Mouse (Mus musculus): Measurements from ENCODE around the gene Tnks2. TPM values are rescaled to one million over a fixed set of nuclear protein-coding genes. Genes with fewer than 3 reads are reported as not detected.
"Not testable (repeated sequence)": the region's sequence is repeated elsewhere in the genome, so short reads cannot be mapped to it uniquely, and the experiment has no call there.

The Tnks2 gene
- polyA plus RNA-seq, 1 experiment: 60.7 TPM

DNA sequence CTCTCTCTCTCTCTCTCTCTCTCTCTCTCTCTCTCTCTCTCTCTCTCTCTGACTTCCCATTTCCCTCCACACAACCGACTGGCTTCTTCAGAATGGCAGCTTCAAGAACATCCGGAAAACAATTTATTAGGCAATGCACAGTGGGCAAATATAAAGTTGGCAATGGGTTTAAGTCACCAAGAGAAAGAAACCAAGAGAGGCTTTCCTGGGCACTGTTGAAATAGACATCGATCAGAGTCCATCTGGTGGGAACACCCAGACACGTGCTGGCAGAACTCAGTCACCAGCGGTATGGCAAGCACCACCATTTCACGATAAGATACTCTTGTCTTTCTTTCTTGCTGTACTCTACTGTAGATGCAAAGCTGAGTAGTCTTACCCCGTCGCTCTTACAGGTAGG, 30.6 kb upstream of the Tnks2 start:
- Histone ChIP-seq H3K27ac (ENCODE audit: insufficient read depth, low read length) (no peak overlapping the region), H3K4me1 (ENCODE audit: control insufficient read depth, insufficient read depth, low read length) (no peaks in the 10 kb centered on the region), H3K4me3 (ENCODE audit: insufficient read depth, low read length) (no peak overlapping the region)
- TF ChIP-seq CTCF (IDR thresholded peaks at IDR 0.05; ENCODE audit: extremely low read depth, insufficient read depth, low read length) (no peak), POLR2A (IDR thresholded peaks at IDR 0.05; ENCODE audit: extremely low read depth, insufficient read depth, low read length) (no peak)

DNA sequence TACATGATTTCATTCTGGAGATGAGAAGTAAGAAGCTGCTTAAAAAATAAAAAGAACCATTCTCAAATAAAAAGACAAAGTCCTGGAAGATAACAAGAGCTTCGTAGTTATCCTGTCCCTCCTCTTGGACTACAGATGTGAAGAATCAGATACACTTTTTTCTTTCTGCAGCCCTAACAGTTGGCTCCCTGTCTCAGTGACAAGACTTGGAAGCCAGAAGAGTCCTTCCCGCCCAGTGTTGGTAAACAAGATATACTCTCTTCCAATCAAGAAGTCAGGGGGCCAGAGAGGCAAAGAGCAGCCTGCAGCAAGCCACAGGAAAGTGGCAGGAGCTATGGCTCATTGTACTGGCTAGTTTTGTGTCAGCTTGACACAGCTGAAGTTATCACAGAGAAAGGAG, 27.2 kb upstream of the Tnks2 start:
- TF ChIP-seq POLR2A (IDR thresholded peaks at IDR 0.05; ENCODE audit: extremely low read depth, insufficient read depth, low read length) (no peak), CTCF (IDR thresholded peaks at IDR 0.05; ENCODE audit: extremely low read depth, insufficient read depth, low read length) (no peak)
- H3K4me1 ChIP-seq (ENCODE audit: control insufficient read depth, insufficient read depth, low read length): peaks cover 2% of the 10 kb centered on the region; the same call in 1 of the 2 replicates
- H3K27ac ChIP-seq (ENCODE audit: insufficient read depth, low read length): no peak overlapping the region
- no peak overlapping the region for H3K4me3 ChIP-seq (ENCODE audit: insufficient read depth, low read length)

DNA sequence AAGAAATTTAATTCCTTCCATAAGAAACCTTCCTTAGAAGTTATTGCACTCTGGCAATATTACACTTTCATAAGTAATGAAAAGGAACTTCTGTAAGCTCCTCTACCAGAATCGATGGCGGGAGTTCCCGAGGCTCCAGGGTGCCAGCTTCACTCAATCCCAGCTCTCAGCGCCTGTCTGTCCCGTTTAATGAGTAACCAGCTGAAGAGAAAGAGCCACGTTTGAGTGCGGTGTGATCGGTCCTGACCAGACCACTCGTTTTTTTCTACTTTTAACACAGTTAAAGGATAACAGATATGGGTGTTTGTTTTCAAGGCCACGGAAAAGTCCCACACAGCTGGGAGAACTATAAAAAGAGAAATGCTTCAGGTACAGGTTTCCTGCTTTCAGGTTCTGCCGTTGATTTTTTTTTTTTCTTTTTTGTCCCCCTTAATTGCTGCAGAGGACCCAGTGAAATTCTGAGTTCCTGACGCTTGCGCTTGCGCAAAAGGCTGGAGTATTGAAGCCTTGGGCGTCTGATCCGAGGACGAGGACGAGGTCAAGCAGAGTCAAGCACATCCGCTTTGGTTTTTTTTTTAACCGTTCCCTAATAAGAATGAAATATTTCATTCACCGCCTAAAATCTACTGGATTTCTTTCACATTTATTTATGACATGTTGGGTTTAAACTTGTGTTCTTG, 25.5 kb upstream of the Tnks2 start:
- Histone ChIP-seq H3K4me3 (ENCODE audit: insufficient read depth, low read length) (no peak overlapping the region), H3K27ac (ENCODE audit: insufficient read depth, low read length) (no peak overlapping the region), H3K4me1 (ENCODE audit: control insufficient read depth, insufficient read depth, low read length) (peaks cover 2% of the 10 kb centered on the region; the same call in 1 of the 2 replicates)
- TF ChIP-seq POLR2A (IDR thresholded peaks at IDR 0.05; ENCODE audit: extremely low read depth, insufficient read depth, low read length) (no peak), CTCF (IDR thresholded peaks at IDR 0.05; ENCODE audit: extremely low read depth, insufficient read depth, low read length) (no peak)

DNA sequence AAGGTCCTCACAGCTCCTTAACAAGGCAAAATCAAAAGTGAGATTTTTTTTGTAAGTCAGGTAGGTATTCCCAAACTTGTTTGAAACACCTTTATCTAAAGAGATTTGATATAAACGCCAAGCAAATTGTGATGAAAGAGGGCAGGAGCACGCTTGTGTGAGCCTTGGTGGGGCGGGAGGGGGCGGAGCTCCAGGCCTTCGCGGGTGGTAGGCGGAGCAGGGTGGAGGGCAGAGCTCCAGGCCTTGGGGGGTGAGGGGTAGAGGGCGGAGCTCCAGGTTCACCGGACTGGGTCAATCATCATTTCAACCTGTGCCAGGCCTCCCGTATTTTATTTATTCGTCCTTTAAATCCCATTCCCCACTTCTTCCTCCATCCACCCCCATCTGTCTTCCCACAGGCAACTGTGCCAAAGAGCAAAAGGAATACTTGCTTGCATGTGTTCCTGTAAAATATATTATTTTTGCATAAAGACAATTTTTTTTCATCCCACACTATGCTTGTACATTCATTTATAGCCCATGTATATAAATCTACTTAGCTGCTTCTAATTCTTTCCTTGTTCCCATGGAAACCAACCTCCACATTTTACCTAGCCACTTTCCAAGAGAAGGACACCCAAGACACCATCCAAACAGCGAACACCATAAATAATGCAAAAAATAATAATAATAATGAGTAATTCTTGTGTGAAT, 24.4 kb upstream of the Tnks2 start:
- no peak overlapping the region for H3K4me3 ChIP-seq (ENCODE audit: insufficient read depth, low read length)
- H3K4me1 ChIP-seq (ENCODE audit: control insufficient read depth, insufficient read depth, low read length): peaks cover 2% of the 10 kb centered on the region; the same call in 1 of the 2 replicates
- H3K27ac ChIP-seq (ENCODE audit: insufficient read depth, low read length): peak overlapping the region; percentile 38; the same call in 1 of the 2 replicates
- TF ChIP-seq POLR2A (IDR thresholded peaks at IDR 0.05; ENCODE audit: extremely low read depth, insufficient read depth, low read length): no peak
- no peak for TF ChIP-seq CTCF (IDR thresholded peaks at IDR 0.05; ENCODE audit: extremely low read depth, insufficient read depth, low read length)

DNA sequence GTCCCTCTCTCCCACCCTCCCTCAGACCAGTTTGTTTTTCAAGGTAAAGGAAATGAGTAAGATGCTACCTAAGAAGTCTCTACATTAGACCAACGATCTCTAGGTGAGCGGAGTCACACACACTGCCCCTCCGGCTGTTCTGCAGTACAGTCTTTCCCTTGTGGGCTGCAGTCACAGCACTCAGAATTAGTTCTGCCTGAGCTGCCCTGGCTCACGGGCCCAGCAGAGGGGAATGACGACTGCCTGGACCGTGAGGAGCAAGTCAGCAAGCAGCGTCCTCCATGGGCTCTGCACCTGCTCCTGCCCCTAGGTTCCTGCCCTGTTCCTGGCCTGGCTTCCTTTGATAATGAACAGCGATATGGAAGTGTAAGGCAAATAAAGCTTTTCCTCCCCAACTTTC, 22.0 kb upstream of the Tnks2 start:
- Histone ChIP-seq H3K27ac (ENCODE audit: insufficient read depth, low read length) (no peak overlapping the region), H3K4me1 (ENCODE audit: control insufficient read depth, insufficient read depth, low read length) (peaks cover 2% of the 10 kb centered on the region; the same call in 1 of the 2 replicates), H3K4me3 (ENCODE audit: insufficient read depth, low read length) (no peak overlapping the region)
- TF ChIP-seq POLR2A (IDR thresholded peaks at IDR 0.05; ENCODE audit: extremely low read depth, insufficient read depth, low read length) (no peak), CTCF (IDR thresholded peaks at IDR 0.05; ENCODE audit: extremely low read depth, insufficient read depth, low read length) (no peak)

DNA sequence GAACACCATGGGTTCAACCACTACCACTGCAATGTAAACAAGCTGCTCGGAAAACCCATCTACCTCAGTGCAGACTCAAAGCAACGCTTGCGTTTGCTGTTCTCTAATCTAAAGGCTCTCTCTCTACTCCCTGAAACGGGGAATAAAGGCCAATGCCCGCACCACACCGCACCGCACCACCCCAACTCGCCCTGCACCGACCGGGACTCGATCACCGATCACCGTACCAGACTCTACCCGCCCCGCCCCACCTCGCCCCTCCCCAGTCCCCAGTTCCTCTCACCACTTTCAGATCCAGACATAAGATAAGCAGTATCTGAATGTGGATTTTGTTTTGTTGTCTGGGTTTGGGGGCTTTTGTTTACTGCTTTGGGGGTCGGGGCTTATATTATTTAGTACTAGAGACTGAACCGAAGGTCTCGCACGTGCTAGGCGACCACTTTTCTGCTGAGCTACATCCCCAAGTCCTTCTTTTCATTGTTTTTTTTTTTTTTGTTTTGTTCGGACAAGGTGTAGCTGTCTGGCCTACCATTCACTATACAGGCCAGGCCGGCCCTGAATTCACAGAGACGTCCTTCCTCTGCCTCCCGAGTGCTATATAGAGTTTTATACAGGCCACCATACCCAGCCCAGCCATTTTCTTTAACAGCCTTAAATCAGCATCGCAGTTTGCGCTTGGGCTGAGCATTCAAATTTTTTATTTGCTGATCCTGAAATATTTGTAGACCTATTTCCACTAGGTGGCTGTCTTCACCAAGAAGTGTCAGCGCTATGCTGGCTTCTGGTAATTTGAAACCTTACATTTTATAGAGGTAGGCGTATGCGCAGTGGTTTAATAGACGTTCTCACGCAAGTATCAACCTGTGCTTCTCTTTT, 18.4 kb upstream of the Tnks2 start:
- TF ChIP-seq CTCF (IDR thresholded peaks at IDR 0.05; ENCODE audit: extremely low read depth, insufficient read depth, low read length) (peak; percentile 55; the same call in 1 of the 2 replicates), POLR2A (IDR thresholded peaks at IDR 0.05; ENCODE audit: extremely low read depth, insufficient read depth, low read length) (no peak)
- H3K4me3 ChIP-seq (ENCODE audit: insufficient read depth, low read length): no peak overlapping the region
- H3K4me1 ChIP-seq (ENCODE audit: control insufficient read depth, insufficient read depth, low read length): no peaks in the 10 kb centered on the region; the same call in 1 of the 2 replicates
- no peak overlapping the region for H3K27ac ChIP-seq (ENCODE audit: insufficient read depth, low read length)

DNA sequence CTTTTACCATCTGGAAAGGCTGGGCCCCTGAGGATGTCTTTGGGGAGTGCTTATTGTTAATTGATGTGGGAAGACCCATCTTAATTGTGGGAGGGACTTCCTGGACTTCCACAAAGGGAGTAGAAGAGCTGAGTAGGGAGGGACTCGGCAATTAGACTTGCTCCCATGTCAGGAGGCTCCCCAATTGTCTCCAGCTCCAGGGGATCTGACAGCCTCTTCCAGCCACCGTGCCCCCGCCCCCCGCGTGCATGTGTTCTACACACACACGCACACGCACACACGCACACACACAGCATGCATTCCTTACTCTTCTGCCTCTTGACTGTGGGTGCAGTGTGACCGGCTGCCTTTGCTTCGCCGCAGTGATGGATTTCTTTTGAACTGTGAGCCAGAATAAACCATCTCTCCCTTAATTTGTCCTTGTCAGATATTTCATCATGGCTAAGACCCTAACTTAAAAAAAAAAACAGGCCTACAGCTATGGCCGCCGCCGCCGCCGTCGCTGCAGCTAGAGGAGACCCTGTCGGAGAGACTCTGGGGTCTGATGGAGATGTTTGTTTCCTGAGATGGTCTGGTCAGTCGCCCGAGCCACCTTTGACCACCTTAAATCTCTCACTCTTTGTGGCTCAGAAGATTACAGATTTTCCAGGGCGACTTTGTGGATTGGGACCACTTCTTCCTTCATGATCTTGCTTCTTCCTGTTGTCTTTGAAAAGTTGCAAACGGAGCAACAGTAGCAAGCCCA, 15.7 kb upstream of the Tnks2 start:
- Histone ChIP-seq H3K27ac (ENCODE audit: insufficient read depth, low read length) (no peak overlapping the region), H3K4me1 (ENCODE audit: control insufficient read depth, insufficient read depth, low read length) (no peaks in the 10 kb centered on the region; the same call in 1 of the 2 replicates), H3K4me3 (ENCODE audit: insufficient read depth, low read length) (peak overlapping the region; percentile 4)
- TF ChIP-seq POLR2A (IDR thresholded peaks at IDR 0.05; ENCODE audit: extremely low read depth, insufficient read depth, low read length): no peak
- no peak for TF ChIP-seq CTCF (IDR thresholded peaks at IDR 0.05; ENCODE audit: extremely low read depth, insufficient read depth, low read length)

DNA sequence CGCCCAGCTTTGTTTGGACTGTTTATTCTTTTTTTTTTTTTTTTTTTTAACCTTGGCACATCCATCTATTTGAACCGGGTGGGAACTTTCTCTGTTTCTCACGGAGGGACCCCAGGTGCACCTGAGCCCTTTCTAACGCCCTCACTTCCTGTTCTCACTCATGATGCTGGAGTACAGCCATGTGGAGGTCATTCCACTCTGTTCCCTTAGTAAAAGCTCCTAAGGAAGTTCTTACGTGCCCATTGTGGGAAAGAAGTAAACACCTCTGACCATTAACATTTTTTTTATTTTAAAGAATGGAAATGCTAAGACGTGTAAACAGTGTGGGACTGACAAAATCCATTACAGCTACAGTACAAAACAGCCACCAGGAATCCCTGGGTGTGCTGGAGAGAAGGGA, 14.8 kb upstream of the Tnks2 start:
- no peak overlapping the region for H3K4me3 ChIP-seq (ENCODE audit: insufficient read depth, low read length)

DNA sequence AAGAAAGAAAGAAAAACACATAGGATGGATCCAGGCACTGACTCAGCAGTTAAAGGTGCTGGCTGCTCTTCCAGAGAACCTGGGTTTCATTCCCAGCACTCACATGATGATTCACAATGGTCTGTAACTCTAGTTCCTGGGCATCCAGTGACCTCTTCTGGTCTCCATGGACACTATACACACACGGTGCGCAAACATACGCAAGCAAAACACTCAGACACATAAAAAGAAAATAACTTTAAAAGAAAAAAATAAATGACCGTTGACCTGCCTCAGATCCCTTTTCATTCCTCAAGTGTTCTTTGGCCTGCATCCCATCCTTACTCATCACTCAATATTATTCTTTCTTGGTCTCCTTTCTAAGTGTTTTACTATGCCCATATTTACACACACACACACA, 13.6 kb upstream of the Tnks2 start:
- Histone ChIP-seq H3K27ac (ENCODE audit: insufficient read depth, low read length) (no peak overlapping the region), H3K4me3 (ENCODE audit: insufficient read depth, low read length) (no peak overlapping the region), H3K4me1 (ENCODE audit: control insufficient read depth, insufficient read depth, low read length) (no peaks in the 10 kb centered on the region; the same call in 1 of the 2 replicates)
- TF ChIP-seq CTCF (IDR thresholded peaks at IDR 0.05; ENCODE audit: extremely low read depth, insufficient read depth, low read length) (no peak), POLR2A (IDR thresholded peaks at IDR 0.05; ENCODE audit: extremely low read depth, insufficient read depth, low read length) (no peak)

More for the DNA sequence above, 14.8 kb upstream of the Tnks2 start:
- Histone ChIP-seq H3K4me1 (ENCODE audit: control insufficient read depth, insufficient read depth, low read length) (no peaks in the 10 kb centered on the region; the same call in 1 of the 2 replicates), H3K27ac (ENCODE audit: insufficient read depth, low read length) (no peak overlapping the region)
- TF ChIP-seq CTCF (IDR thresholded peaks at IDR 0.05; ENCODE audit: extremely low read depth, insufficient read depth, low read length): no peak
- TF ChIP-seq POLR2A (IDR thresholded peaks at IDR 0.05; ENCODE audit: extremely low read depth, insufficient read depth, low read length): no peak

DNA sequence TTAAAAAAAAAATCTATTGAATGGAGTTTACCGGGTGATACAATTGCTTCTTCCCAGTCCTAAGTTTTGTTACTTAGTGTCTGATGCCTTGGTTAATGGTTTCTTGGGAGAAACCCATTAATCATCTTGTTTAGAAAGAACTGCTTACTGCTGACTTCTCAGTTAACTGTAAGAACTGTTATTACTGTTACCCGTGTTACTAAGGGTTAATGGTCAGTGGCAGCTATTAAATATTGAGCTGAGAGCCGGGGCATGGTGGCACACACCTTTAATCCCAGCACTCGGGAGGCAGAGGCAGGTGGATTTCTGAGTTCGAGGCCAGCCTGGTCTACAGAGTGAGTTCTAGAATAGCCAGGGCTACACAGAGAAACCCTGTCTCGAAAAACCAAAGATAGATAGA, 12.7 kb upstream of the Tnks2 start:
- H3K27ac ChIP-seq (ENCODE audit: insufficient read depth, low read length): not testable (repeated sequence)

More for the DNA sequence above, 12.7 kb upstream of the Tnks2 start:
- not testable (repeated sequence) for H3K4me3 ChIP-seq (ENCODE audit: insufficient read depth, low read length); H3K4me1 ChIP-seq (ENCODE audit: control insufficient read depth, insufficient read depth, low read length)

All from cortical plate, adult 2 months (tissue).